Mouse (Mus musculus) CH12.LX (cell line): ENCODE measurements around the gene Mia2.

Source experiments
- CHD1 ChIP-seq: IDR thresholded peaks from 2 replicates; pipeline ENCODE4 v1.6.1; 2012; ENCODE audit warnings: low read depth, low read length, improper control_type of control experiment, inconsistent platforms
- CHD2 ChIP-seq: IDR thresholded peaks from 2 replicates; pipeline ENCODE4 v1.6.1; 2011; ENCODE audit warnings: low read length, improper control_type of control experiment
- CTCF ChIP-seq, 2 experiments: IDR thresholded peaks in 1 of 2; conservative IDR thresholded peaks in 1 of 2; 2 replicates each; pipeline ENCODE4 v1.5.1; 2011 to 2012; ENCODE audit warnings: low read depth in 2 of 2, low read length in 2 of 2, improper control_type of control experiment in 1 of 2, inconsistent platforms in 1 of 2, mild to moderate bottlenecking in 1 of 2, moderate library complexity in 1 of 2
- EP300 ChIP-seq: IDR thresholded peaks from 2 replicates; pipeline ENCODE4 v1.6.1; 2011; ENCODE audit warnings: low read length, improper control_type of control experiment
- NELFE ChIP-seq: IDR thresholded peaks from 2 replicates; pipeline ENCODE4 v1.6.1; 2011; ENCODE audit warnings: low read depth, low read length, improper control_type of control experiment
- POLR2A ChIP-seq: IDR thresholded peaks from 2 replicates; pipeline ENCODE4 v1.6.1; 2011; ENCODE audit warnings: low read depth, mild to moderate bottlenecking, improper control_type of control experiment, low read length
- POLR2AphosphoS2 ChIP-seq: IDR thresholded peaks from 2 replicates; pipeline ENCODE4 v1.6.1; 2011; ENCODE audit warnings: low read depth, low read length, improper control_type of control experiment
- RAD21 ChIP-seq: IDR thresholded peaks from 2 replicates; pipeline ENCODE4 v1.6.1; 2011; ENCODE audit warnings: low read depth, mild to moderate bottlenecking, low read length, improper control_type of control experiment, moderate library complexity
- SIN3A ChIP-seq: IDR thresholded peaks from 2 replicates; pipeline ENCODE4 v1.6.1; 2012; ENCODE audit warnings: low read length, improper control_type of control experiment, inconsistent platforms
- SMC3 ChIP-seq: IDR thresholded peaks from 2 replicates; pipeline ENCODE4 v1.6.1; 2011; ENCODE audit warnings: low read depth, low read length, improper control_type of control experiment
- TBP ChIP-seq: conservative IDR thresholded peaks from 2 replicates; pipeline ENCODE4 v1.6.1; 2011; ENCODE audit warnings: low read depth, low read length, improper control_type of control experiment
- TCF12 ChIP-seq: IDR thresholded peaks from 2 replicates; pipeline ENCODE4 v1.6.1; 2014; ENCODE audit warnings: low read depth, mild to moderate bottlenecking, inconsistent platforms, low read length, improper control_type of control experiment
- ZC3H11A ChIP-seq: IDR thresholded peaks from 2 replicates; pipeline ENCODE4 v1.6.1; 2012; ENCODE audit warnings: low read depth, mild to moderate bottlenecking, inconsistent platforms, low read length, improper control_type of control experiment
- ZNF384 ChIP-seq: IDR thresholded peaks from 2 replicates; pipeline ENCODE4 v1.6.1; 2012; ENCODE audit warnings: low read depth, low read length, improper control_type of control experiment, inconsistent platforms

DNA sequence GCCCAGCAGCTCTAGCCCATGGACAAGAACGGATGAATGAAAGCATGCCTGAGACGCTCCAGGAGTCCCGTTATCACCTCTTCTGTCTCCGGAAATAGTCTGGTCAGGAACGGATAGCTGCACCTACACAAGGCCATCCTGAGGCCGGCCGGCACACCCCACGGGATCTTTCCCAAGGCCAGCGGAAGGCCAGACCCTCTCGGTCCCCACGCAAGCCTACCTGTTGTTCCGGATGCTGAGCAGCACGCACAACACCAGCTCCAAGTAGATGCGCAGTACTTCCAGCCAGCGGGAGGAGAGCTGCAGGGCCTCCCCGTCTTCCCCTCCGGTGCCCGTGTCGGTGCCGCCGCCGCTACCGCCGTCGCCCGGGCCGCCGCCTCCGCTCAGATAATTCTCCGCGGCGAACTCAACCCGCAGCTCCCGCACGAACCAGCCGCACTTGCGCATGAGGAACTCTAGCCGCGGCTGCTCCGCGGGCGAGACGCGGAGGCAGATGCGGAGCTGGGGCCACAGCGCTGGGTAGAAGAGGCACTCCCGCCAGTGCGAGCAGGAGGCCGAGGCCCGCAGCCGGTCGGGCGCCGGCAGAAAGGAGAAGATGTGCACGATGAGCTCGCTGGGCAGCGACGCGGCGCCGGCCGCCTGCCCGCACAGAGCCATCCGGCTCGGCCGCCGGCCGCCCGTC lies 123.2 kb downstream of the Mia2 start:
- TF ChIP-seq CHD1, result no peak
- TF ChIP-seq ZNF384, result no peak
- no peak for TF ChIP-seq TCF12
- no peak for TF ChIP-seq ZC3H11A
- no peak for TF ChIP-seq POLR2A
- no peak for TF ChIP-seq NELFE
- no peak for TF ChIP-seq CTCF (conservative IDR thresholded peaks at IDR 0.05 in 1 of 2, IDR thresholded peaks at IDR 0.05 in 1 of 2; ENCODE audit: low read depth in 2 of 2, low read length in 2 of 2)
- TF ChIP-seq EP300, result no peak
- no peak for TF ChIP-seq SMC3
- 0 out of 2 replicates have a peak, but pooled peaks have one; percentile 69 for TF ChIP-seq SIN3A
- TF ChIP-seq CHD2, result no peak
- TF ChIP-seq POLR2AphosphoS2, result no peak
- no peak for TF ChIP-seq RAD21
- no peak for TF ChIP-seq TBP
